Mouse (Mus musculus) hindbrain, embryonic 12.5 days (tissue): Measurements from ENCODE around the gene Trmt2a. TPM values are rescaled to one million over a fixed set of nuclear protein-coding genes. Genes with fewer than 3 reads are reported as not detected.

Source experiments
- ATAC-seq: fragments of 200-750 bp; cut with Nextera tagmentation; 2 replicates; pipeline ENCODE4 v1.8.0; 2017; ENCODE audit warnings: moderate TSS enrichment; ENCODE audit not compliant: low FRiP score
- H3K27ac ChIP-seq: fragments of 300-500 bp; sonication (generic); 2 replicates; pipeline ENCODE4 v1.5.1; 2016; ENCODE audit warnings: mild to moderate bottlenecking
- H3K27me3 ChIP-seq: fragments of 300-500 bp; sonication (generic); 2 replicates; pipeline ENCODE4 v1.6.1; 2016; ENCODE audit warnings: mild to moderate bottlenecking
- H3K36me3 ChIP-seq: fragments of 300-500 bp; sonication (generic); 2 replicates; pipeline ENCODE4 v1.6.1; 2016; ENCODE audit warnings: mild to moderate bottlenecking
- H3K4me1 ChIP-seq: fragments of 300-500 bp; sonication (generic); 2 replicates; pipeline ENCODE4 v1.6.1; 2016
- H3K4me2 ChIP-seq: fragments of 300-500 bp; sonication (generic); replicated peaks from 2 replicates; pipeline ENCODE4 v1.6.1; 2016; ENCODE audit warnings: mild to moderate bottlenecking
- H3K4me3 ChIP-seq: fragments of 300-500 bp; sonication (generic); 2 replicates; pipeline ENCODE4 v1.5.1; 2016; ENCODE audit warnings: mild to moderate bottlenecking
- H3K9ac ChIP-seq: fragments of 300-500 bp; sonication (generic); 2 replicates; pipeline ENCODE4 v1.6.1; 2016; ENCODE audit warnings: mild to moderate bottlenecking, moderate library complexity
- H3K9me3 ChIP-seq: fragments of 300-500 bp; sonication (generic); replicated peaks from 2 replicates; pipeline ENCODE4 v1.6.1; 2016; ENCODE audit warnings: mild to moderate bottlenecking
- WGBS: fragments of 180-500 bp; shearing (Covaris S2); methylation state at CpG from one replicate; pipeline ENCODE4 v1.1.7; 2016; 5-methylcytosine and 5-hydroxymethylcytosine counted together
- polyA plus RNA-seq: library from polyadenylated mRNA; unstranded; fragments of >200 nt; fragmentation: Nextera tagmentation; extraction: Ambion mirVana; gene quantifications from 2 replicates; pipeline ENCODE4 v1.2.1, GENCODE M21; 2016

Gene Trmt2a
- polyA plus RNA-seq: 99.6 and 102 TPM in 2 replicates

DNA sequence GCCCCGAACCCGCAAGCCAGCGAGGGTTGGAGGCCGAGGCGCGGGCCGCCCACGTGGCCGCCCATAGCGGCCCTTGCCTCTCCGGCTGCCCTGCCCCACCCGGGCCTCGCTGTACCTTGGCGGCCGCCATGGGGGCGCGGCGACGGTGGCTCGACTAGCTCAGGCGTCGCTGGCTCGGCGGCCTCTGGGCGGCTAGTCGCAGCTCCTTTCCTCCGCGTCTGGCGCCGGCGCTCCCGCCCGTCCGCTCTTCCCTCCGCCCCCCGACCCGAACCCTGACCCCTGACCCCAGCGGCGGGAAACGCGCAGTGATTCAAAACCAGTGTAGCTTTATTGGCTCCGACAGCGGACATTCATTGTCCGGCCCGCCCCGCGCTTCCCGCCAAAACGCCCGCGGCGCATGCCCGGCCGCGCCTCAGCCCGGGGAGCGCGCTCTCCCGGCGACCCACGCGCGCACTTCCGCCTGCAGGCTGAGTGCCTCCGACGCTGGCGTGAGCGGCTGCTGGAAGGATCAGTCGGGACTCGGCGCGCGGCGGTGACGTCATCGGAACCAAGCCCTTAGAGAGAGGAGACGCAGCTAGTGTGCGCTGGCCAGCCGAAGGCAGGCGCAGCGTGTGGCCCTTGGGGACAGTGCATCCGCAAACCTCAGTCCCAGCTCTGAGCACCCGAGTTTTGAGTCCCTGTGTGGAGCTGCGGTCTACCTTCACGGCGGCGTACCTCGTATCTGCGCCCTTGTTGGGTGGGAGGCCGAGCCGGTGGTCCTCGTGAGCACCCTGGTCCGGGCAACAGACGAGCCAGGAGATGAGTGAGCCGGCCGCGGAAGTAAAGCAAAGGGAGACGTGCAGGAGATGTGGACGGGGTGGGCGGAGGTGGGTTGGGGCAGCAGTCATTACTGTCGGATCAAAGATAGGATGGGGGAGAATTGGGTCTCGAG, at the start of gene Trmt2a, which contains the start of gene Ranbp1:
Gene Trmt2a, plus strand, starts transcription at position 247 of the 931 bp plus-strand sequence.
Gene Ranbp1, minus strand, starts transcription at position 300 of the 931 bp plus-strand sequence.
- H3K36me3 ChIP-seq: peaks cover 63% of the 10 kb centered on the region
- peaks cover 38% of the 10 kb centered on the region for H3K4me1 ChIP-seq
- WGBS: under 1% methylated on average over 98 of the region's 102 CpGs
- H3K9me3 ChIP-seq: no peaks in the 10 kb centered on the region
- H3K27me3 ChIP-seq: no peaks in the 10 kb centered on the region
- H3K27ac ChIP-seq: peak within 1 kb of the TSS; percentile 92
- peak within 1 kb of the TSS; percentile 88 for H3K4me2 ChIP-seq
- H3K4me3 ChIP-seq: peak within 1 kb of the TSS; percentile 86
- H3K9ac ChIP-seq: peak within 1 kb of the TSS; percentile 89
- ATAC-seq: peak; percentile 97

DNA sequence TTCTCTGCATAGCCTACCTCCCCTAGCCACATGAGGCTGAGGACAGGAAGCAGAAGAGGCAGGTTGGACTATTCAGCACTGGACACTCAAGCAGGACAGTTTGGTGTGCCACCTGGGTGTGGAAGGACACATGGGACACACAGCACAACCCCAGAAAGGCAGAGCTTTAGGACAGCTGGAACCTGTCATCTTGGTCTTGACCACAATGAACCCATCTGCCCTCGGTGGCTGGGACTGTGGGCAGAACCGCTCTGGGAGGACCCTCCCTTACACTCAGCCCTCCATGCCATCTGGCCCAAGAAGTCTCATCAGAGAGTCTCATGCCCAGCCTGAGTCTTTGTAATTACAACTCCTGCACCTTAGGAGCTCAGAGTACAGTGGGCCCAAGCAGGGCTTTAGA, 48.4 kb upstream of the Trmt2a start:
- no peaks in the 10 kb centered on the region for H3K27me3 ChIP-seq
- no peak overlapping the region for H3K9ac ChIP-seq
- no peaks in the 10 kb centered on the region for H3K36me3 ChIP-seq
- H3K9me3 ChIP-seq: no peaks in the 10 kb centered on the region
- no peak overlapping the region for H3K4me3 ChIP-seq
- WGBS: 82% methylated on average over 2 of the region's 2 CpGs
- H3K4me2 ChIP-seq: no peak overlapping the region
- ATAC-seq: no peak
- H3K4me1 ChIP-seq: peaks cover 45% of the 10 kb centered on the region
- H3K27ac ChIP-seq: no peak overlapping the region

DNA sequence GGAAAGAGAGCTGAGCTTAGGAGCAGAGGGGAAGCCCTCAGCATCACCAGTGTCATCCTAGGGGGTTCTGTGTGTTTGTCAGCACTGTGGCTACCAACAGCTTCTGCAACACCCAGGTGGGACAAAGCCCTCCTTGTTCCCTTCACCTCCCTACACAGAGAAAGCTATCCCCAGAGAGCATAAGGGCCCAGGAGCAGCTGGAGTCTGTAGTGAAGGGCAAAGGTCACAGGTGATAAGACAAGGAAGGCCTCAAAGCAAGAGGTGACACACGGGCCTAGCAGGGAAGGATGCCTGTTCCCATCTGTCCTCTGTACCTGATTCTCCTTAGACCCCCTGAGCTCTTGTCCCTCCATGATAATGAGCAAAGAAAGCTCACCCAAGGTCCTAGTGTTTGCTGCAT, 46.9 kb upstream of the Trmt2a start:
- Histone ChIP-seq H3K9me3 (no peaks in the 10 kb centered on the region), H3K9ac (no peak overlapping the region), H3K27me3 (no peaks in the 10 kb centered on the region), H3K4me2 (no peak overlapping the region), H3K4me3 (no peak overlapping the region), H3K36me3 (no peaks in the 10 kb centered on the region), H3K27ac (no peak overlapping the region), H3K4me1 (peaks cover 44% of the 10 kb centered on the region)
- ATAC-seq: no peak
- 35% methylated on average over 1 of the region's 1 CpGs for WGBS

DNA sequence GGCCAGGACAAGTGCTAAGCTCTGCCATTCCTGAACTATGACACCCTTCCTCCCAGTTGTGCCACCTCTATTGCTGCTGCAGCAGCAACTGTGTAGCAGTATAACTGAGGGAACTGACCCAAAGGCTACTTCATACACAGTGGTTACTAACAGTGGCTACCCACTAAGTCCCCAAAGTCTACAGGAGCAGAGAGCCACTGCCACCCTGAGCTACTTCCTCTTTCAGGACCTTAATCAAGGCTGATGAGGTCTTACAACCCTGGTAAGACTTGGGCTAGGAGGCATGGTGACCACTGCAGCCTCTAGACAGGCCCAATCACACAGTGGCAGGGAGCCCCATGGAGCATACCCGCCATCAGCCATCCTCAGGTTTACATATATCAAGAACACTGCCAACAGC, 46.4 kb upstream of the Trmt2a start:
- WGBS: 94% methylated on average over 1 of the region's 1 CpGs
- H3K27ac ChIP-seq: no peak overlapping the region
- no peak overlapping the region for H3K9ac ChIP-seq
- no peaks in the 10 kb centered on the region for H3K36me3 ChIP-seq
- H3K27me3 ChIP-seq: no peaks in the 10 kb centered on the region
- no peak overlapping the region for H3K4me3 ChIP-seq
- H3K4me1 ChIP-seq: peaks cover 44% of the 10 kb centered on the region
- no peaks in the 10 kb centered on the region for H3K9me3 ChIP-seq
- no peak overlapping the region for H3K4me2 ChIP-seq
- ATAC-seq: no peak

DNA sequence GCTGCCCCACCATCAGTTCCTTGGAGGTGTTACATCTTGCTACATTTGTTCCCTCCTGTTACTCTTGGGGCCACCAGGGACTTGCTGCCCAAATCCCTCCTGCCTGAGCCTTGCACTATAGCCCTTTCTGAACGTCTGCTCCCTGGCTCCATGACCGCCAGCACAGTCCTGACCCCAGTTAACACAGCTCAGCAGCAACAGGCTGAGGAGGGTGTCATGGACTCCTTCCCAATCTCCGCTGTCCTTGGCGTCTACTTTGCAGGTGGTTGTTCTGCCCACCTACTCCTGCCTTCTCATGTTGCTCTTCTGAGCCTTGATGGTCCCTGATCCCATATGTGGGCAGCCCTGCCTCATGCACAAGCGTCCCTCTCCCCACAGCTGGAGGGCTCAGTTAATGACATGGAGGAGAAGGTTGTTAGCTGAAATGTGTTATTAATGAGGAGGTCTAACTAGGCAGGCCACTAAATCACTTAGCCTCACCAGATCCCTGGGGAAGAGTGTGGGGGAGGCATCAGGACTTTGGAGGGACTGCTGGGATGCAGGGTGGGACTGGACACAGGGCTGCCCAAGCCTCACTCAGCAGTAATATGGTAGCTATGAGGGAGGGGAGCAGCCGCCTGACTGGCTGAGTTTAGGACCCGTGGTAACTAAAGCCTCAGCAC, 44.9 kb upstream of the Trmt2a start:
- H3K4me1 ChIP-seq: peaks cover 34% of the 10 kb centered on the region
- no peak overlapping the region for H3K9ac ChIP-seq
- no peaks in the 10 kb centered on the region for H3K36me3 ChIP-seq
- H3K9me3 ChIP-seq: no peaks in the 10 kb centered on the region
- no peaks in the 10 kb centered on the region for H3K27me3 ChIP-seq
- no peak overlapping the region for H3K27ac ChIP-seq
- H3K4me2 ChIP-seq: no peak overlapping the region
- ATAC-seq: peak; percentile 28; the same call in 1 of the 2 replicates
- WGBS: 55% methylated on average over 7 of the region's 7 CpGs
- H3K4me3 ChIP-seq: no peak overlapping the region

DNA sequence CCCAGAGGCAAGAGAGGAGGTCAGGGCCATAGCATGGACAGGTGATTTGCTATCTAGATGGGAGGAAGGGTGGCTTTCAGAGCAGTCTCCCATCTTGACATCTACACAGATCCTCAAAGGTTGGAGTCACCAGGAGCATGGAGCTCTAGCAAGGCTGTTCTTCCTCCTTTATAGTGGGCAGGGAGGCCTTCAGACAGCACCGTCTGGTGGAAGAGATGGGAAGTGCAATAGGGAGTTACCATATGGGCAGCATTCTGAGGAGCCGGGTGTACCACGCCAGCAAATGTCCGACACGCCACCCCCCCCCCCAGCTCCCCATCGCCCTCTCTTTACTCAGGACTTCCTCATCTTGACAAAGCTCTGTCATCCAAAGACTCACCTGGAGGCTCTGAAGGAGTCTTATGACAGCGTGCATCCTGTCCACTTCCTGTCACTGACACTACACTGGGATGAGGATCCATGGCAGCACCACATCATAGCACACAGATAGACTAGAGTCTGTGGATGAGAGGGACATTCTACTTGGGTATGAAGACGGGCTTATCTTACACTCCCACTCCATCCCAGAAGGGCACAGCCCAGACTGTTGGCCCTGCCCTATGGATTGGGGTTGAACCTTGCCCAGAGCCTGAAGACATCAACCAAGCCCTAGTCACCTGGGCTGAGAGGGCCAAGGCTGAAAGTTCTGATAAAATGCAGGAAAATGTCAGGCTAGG, 37.6 kb upstream of the Trmt2a start:
- no peaks in the 10 kb centered on the region for H3K27me3 ChIP-seq
- no peak overlapping the region for H3K9ac ChIP-seq
- H3K4me1 ChIP-seq: peaks cover 45% of the 10 kb centered on the region
- no peaks in the 10 kb centered on the region for H3K9me3 ChIP-seq
- 25% methylated on average over 8 of the region's 8 CpGs for WGBS
- H3K36me3 ChIP-seq: no peaks in the 10 kb centered on the region
- H3K4me3 ChIP-seq: no peak overlapping the region
- no peak for ATAC-seq
- H3K4me2 ChIP-seq: no peak overlapping the region
- no peak overlapping the region for H3K27ac ChIP-seq

DNA sequence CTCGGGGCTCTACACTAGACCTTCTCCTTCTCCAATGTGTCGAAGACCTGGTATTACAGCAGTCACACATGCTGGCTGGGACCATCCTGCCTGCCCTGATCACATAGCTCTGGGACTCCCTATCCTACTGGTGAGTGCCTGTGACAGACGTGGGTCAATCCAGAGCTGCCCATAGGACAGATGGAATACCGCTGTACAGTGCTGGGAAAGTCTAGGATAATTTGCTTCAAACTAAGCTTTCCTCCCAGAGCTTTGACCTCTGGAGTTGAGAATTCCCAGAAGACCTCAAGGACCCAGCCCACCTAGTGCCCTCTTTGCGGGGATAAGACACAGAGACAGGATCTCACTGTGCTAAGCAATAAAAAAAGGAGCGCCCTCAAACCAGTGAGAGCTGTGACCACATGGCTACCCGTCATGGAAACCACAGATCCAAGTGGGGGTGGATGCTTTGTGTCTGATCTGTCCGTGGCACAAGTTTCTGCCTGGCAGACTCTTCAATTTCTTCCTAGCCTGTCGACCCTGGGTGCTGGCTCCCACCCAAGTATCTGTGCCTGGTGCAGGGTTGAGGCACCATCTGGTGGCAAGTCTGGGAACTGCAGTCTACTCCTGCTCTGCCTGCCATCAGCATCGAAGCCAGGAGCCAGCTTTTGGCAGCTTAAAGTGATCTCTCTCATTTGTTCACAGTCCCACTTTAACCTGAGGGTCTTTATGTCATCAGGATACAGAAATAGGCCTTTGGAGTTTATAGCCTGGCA, 36.9 kb upstream of the Trmt2a start:
- no peaks in the 10 kb centered on the region for H3K27me3 ChIP-seq
- no peaks in the 10 kb centered on the region for H3K9me3 ChIP-seq
- peaks cover 47% of the 10 kb centered on the region for H3K4me1 ChIP-seq
- H3K36me3 ChIP-seq: no peaks in the 10 kb centered on the region
- no peak overlapping the region for H3K4me3 ChIP-seq
- no peak for ATAC-seq
- WGBS: 48% methylated on average over 10 of the region's 10 CpGs
- H3K27ac ChIP-seq: no peak overlapping the region
- H3K9ac ChIP-seq: no peak overlapping the region
- H3K4me2 ChIP-seq: no peak overlapping the region

DNA sequence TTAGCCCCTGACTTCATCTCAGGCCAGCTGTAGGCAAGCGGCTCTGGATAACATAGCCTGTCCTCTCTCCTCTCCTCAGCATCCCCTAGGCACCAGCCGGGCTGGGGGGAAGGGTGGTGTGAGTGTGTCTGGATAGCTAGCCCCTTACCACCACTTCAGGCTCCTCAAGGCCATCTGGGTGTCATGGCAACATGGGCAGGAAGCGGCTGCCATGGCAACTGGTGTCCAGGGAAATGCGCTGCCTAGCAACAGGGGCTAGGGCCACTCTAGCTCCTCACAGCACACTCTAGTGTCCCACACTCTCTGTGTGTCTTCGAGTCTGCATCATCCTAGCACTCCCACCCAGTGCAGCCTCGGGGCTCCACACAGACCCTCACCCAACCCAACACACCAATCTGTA, 34.8 kb upstream of the Trmt2a start:
- no peaks in the 10 kb centered on the region for H3K9me3 ChIP-seq
- H3K27me3 ChIP-seq: no peaks in the 10 kb centered on the region
- peak; percentile 95 for ATAC-seq
- peak overlapping the region; percentile 45 for H3K9ac ChIP-seq
- peaks cover 49% of the 10 kb centered on the region for H3K4me1 ChIP-seq
- no peaks in the 10 kb centered on the region for H3K36me3 ChIP-seq
- H3K27ac ChIP-seq: peak overlapping the region; percentile 92
- 20% methylated on average over 6 of the region's 6 CpGs for WGBS
- H3K4me3 ChIP-seq: peak overlapping the region; percentile 20
- H3K4me2 ChIP-seq: peak overlapping the region; percentile 52

DNA sequence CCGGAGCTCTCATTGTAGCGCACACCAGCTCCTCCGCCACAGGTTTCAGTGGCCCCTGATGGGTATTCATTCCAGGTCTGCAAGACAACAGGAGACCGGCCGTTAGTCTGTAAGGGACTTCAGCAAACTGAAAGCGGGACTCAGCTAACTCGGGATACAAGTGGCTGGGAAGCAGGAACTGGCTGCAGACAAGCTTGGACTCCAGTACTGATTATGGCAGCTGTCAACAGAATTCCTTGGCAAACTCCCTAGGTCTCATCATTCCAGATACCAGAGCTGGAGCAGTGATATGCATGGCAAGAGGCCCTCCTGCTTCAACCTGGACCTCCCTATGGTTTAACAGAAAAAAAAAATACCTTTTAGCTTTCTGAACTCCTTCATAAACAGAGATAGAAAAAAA, 33.6 kb upstream of the Trmt2a start:
- Histone ChIP-seq H3K27me3 (no peaks in the 10 kb centered on the region), H3K9ac (peak overlapping the region; percentile 45; the same call in 1 of the 2 replicates), H3K4me2 (peak overlapping the region; percentile 52), H3K27ac (peak overlapping the region; percentile 92), H3K4me3 (peak overlapping the region; percentile 20), H3K9me3 (no peaks in the 10 kb centered on the region), H3K4me1 (peaks cover 52% of the 10 kb centered on the region), H3K36me3 (no peaks in the 10 kb centered on the region)
- ATAC-seq: no peak
- WGBS: 62% methylated on average over 7 of the region's 7 CpGs

DNA sequence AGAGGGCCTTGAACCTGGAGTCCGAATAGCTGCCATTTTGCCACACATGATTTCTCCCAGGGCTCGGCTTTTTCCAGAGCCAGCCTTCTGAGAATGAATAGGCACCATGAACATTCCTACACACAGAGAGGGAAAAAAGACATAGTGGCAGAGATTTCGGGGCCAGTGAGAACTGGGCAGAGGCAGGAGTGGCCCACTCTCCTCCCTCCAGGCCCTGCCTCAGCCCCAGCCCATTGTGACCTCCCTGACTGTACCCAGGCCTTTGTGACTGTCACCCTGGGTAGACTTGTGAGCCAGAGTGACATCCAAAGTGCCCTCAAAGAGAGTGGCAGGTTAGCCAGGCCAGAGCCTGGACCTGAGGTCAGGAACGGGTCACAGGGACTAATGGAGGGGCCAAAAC, 30.9 kb upstream of the Trmt2a start, which contains the start of gene Ccdc188:
Gene Ccdc188, plus strand, starts transcription at position 301 of the 400 bp plus-strand sequence.
- no peaks in the 10 kb centered on the region for H3K9me3 ChIP-seq
- 88% methylated on average over 4 of the region's 4 CpGs for WGBS
- peaks cover 45% of the 10 kb centered on the region for H3K4me1 ChIP-seq
- H3K27ac ChIP-seq: no peak within 1 kb of the TSS
- no peak within 1 kb of the TSS for H3K4me3 ChIP-seq
- no peak within 1 kb of the TSS for H3K4me2 ChIP-seq
- no peak for ATAC-seq
- H3K27me3 ChIP-seq: no peaks in the 10 kb centered on the region
- no peak within 1 kb of the TSS for H3K9ac ChIP-seq
- H3K36me3 ChIP-seq: peaks cover 10% of the 10 kb centered on the region

DNA sequence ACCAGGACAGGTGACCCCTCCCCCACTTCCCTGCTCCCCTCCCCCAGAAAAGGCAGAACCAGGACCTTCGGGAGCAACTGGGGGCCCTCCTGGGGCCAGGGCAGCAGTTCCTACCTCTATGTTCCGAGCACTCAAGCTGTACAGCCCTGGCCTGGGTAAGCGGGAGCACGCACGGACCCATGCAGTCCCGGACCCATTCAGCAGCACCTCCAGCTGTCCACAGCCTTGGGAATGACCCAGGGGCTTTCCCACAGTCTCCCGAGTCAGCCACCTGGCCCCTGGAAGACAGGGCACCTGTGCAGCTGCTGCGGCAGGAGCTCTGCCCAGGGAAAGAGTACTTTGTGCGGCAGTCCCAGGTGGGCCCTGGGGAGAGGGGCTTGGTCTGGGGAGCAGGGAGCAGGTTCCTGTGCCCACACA, 29.9 kb upstream of the Trmt2a start:
- Histone ChIP-seq H3K4me3 (no peak overlapping the region), H3K4me1 (peaks cover 35% of the 10 kb centered on the region), H3K27me3 (no peaks in the 10 kb centered on the region), H3K27ac (no peak overlapping the region), H3K36me3 (peaks cover 20% of the 10 kb centered on the region), H3K9ac (no peak overlapping the region), H3K4me2 (no peak overlapping the region), H3K9me3 (no peaks in the 10 kb centered on the region)
- ATAC-seq: no peak
- WGBS: 83% methylated on average over 9 of the region's 9 CpGs
